Mouse (Mus musculus): ENCODE data around the gene H2-Ab1. TPM values are rescaled to one million over a fixed set of nuclear protein-coding genes. Genes with fewer than 3 reads are reported as not detected.
"Not testable (repeated sequence)": the region's sequence is repeated elsewhere in the genome, so short reads cannot be mapped to it uniquely, and the experiment has no call there.

The H2-Ab1 gene
- polyA plus RNA-seq, 1 experiment from 2014 or later, result 1.6 TPM

- Histone ChIP-seq H3K27ac (replicated peaks) (no peak overlapping the region), H3K9me3 (no peaks in the 10 kb centered on the region), H3K27me3 (no peaks in the 10 kb centered on the region), H3K4me2 (no peak overlapping the region), H3K36me3 (no peaks in the 10 kb centered on the region), H3K4me3 (no peak overlapping the region), H3K4me1 (replicated peaks) (no peaks in the 10 kb centered on the region), H3K9ac (no peak overlapping the region)
- 93% methylated on average over 4 of the region's 4 CpGs for WGBS
- no peak for ATAC-seq (ENCODE audit: low FRiP score, low read depth)
Measured at GRCm38 (mm10) chr17:34301670-34302190, 44.2 kb downstream of the H2-Ab1 start.

- H3K4me2 ChIP-seq, result no peak overlapping the region
- H3K4me3 ChIP-seq, result no peak overlapping the region
- 0 out of 2 replicates have a peak, but pooled peaks cover 3% of the 10 kb centered on the region for H3K27me3 ChIP-seq
- ATAC-seq (ENCODE audit: low FRiP score, low read depth), result no peak
- H3K36me3 ChIP-seq, result no peaks in the 10 kb centered on the region
- no peaks in the 10 kb centered on the region for H3K4me1 ChIP-seq (replicated peaks)
- no peak overlapping the region for H3K9ac ChIP-seq
- no peak overlapping the region for H3K27ac ChIP-seq (replicated peaks)
- H3K9me3 ChIP-seq, result no peaks in the 10 kb centered on the region
- 83% methylated on average over 2 of the region's 2 CpGs for WGBS
Measured at GRCm38 (mm10) chr17:34303789-34304188, 46.3 kb downstream of the H2-Ab1 start.

GRCm38 (mm10) chr17:34304751-34305150, 47.3 kb downstream of the H2-Ab1 start:
- 0 out of 2 replicates have a peak, but pooled peaks cover 3% of the 10 kb centered on the region for H3K27me3 ChIP-seq
- no peak overlapping the region for H3K9ac ChIP-seq
- no peaks in the 10 kb centered on the region for H3K9me3 ChIP-seq
- 0 out of 2 replicates have a peak, but pooled peaks cover 4% of the 10 kb centered on the region for H3K4me1 ChIP-seq (replicated peaks)
- no peak overlapping the region for H3K4me3 ChIP-seq
- no peak overlapping the region for H3K27ac ChIP-seq (replicated peaks)
- WGBS, result 27% methylated on average over 4 of the region's 4 CpGs
- ATAC-seq (ENCODE audit: low FRiP score, low read depth), result peak; percentile 49; the same call in 1 of the 2 replicates
- no peaks in the 10 kb centered on the region for H3K36me3 ChIP-seq
- H3K4me2 ChIP-seq, result no peak overlapping the region

GRCm38 (mm10) chr17:34305380-34306030, 48.0 kb downstream of the H2-Ab1 start, which contains the start of gene H2-Eb1:
Gene H2-Eb1, plus strand, starts transcription at chr17:34305867.
- Histone ChIP-seq H3K9ac (no peak within 1 kb of the TSS), H3K27ac (replicated peaks) (no peak within 1 kb of the TSS), H3K36me3 (no peaks in the 10 kb centered on the region), H3K4me3 (no peak within 1 kb of the TSS), H3K4me1 (replicated peaks) (peaks cover 7% of the 10 kb centered on the region; the same call in 1 of the 2 replicates), H3K27me3 (0 out of 2 replicates have a peak, but pooled peaks cover 3% of the 10 kb centered on the region), H3K4me2 (no peak within 1 kb of the TSS), H3K9me3 (no peaks in the 10 kb centered on the region)
- ATAC-seq (ENCODE audit: low FRiP score, low read depth), result peak; percentile 86

- no peak overlapping the region for H3K4me3 ChIP-seq
- 97% methylated on average over 2 of the region's 2 CpGs for WGBS
- H3K27me3 ChIP-seq, result 0 out of 2 replicates have a peak, but pooled peaks cover 3% of the 10 kb centered on the region
- H3K36me3 ChIP-seq, result no peaks in the 10 kb centered on the region
- H3K9ac ChIP-seq, result no peak overlapping the region
- H3K27ac ChIP-seq (replicated peaks), result no peak overlapping the region
- no peak for ATAC-seq (ENCODE audit: low FRiP score, low read depth)
- H3K9me3 ChIP-seq, result no peaks in the 10 kb centered on the region
- H3K4me2 ChIP-seq, result no peak overlapping the region
- peaks cover 7% of the 10 kb centered on the region; the same call in 1 of the 2 replicates for H3K4me1 ChIP-seq (replicated peaks)
Measured at GRCm38 (mm10) chr17:34306407-34306806, 48.9 kb downstream of the H2-Ab1 start.

- no peak overlapping the region for H3K4me2 ChIP-seq
- peaks cover 7% of the 10 kb centered on the region; the same call in 1 of the 2 replicates for H3K4me1 ChIP-seq (replicated peaks)
- no peaks in the 10 kb centered on the region for H3K36me3 ChIP-seq
- H3K27ac ChIP-seq (replicated peaks), result no peak overlapping the region
- ATAC-seq (ENCODE audit: low FRiP score, low read depth), result no peak
- 0 out of 2 replicates have a peak, but pooled peaks cover 3% of the 10 kb centered on the region for H3K27me3 ChIP-seq
- no peak overlapping the region for H3K9ac ChIP-seq
- no peaks in the 10 kb centered on the region for H3K9me3 ChIP-seq
- H3K4me3 ChIP-seq, result no peak overlapping the region
Measured at GRCm38 (mm10) chr17:34307216-34307615, 49.7 kb downstream of the H2-Ab1 start.

- no peaks in the 10 kb centered on the region for H3K9me3 ChIP-seq
- 88% methylated on average over 4 of the region's 4 CpGs for WGBS
- ATAC-seq (ENCODE audit: low FRiP score, low read depth), result no peak
Measured at GRCm38 (mm10) chr17:34308161-34308560, 50.7 kb downstream of the H2-Ab1 start.

GRCm38 (mm10) chr17:34309225-34309624, 51.7 kb downstream of the H2-Ab1 start:
- Histone ChIP-seq H3K4me2 (peak overlapping the region; percentile 73), H3K4me3 (peak overlapping the region; percentile 59)

More at GRCm38 (mm10) chr17:34308161-34308560, 50.7 kb downstream of the H2-Ab1 start:
- no peak overlapping the region for H3K4me3 ChIP-seq
- H3K4me1 ChIP-seq (replicated peaks), result peaks cover 7% of the 10 kb centered on the region; the same call in 1 of the 2 replicates
- no peak overlapping the region for H3K27ac ChIP-seq (replicated peaks)
- no peaks in the 10 kb centered on the region for H3K36me3 ChIP-seq
- 0 out of 2 replicates have a peak, but pooled peaks cover 3% of the 10 kb centered on the region for H3K27me3 ChIP-seq
- H3K9ac ChIP-seq, result no peak overlapping the region
- H3K4me2 ChIP-seq, result no peak overlapping the region

GRCm38 (mm10) chr17:34309683-34310385, 52.3 kb downstream of the H2-Ab1 start:
- H3K4me3 ChIP-seq, result peak overlapping the region; percentile 59
- H3K4me1 ChIP-seq (replicated peaks), result peaks cover 7% of the 10 kb centered on the region; the same call in 1 of the 2 replicates
- ATAC-seq (ENCODE audit: low FRiP score, low read depth), result peak; percentile 86
- WGBS, result 21% methylated on average over 38 of the region's 38 CpGs
- H3K27ac ChIP-seq (replicated peaks), result peak overlapping the region; percentile 78
- H3K27me3 ChIP-seq, result 0 out of 2 replicates have a peak, but pooled peaks cover 3% of the 10 kb centered on the region
- no peaks in the 10 kb centered on the region for H3K9me3 ChIP-seq
- H3K4me2 ChIP-seq, result peak overlapping the region; percentile 73
- peak overlapping the region; percentile 58 for H3K9ac ChIP-seq
- no peaks in the 10 kb centered on the region for H3K36me3 ChIP-seq

More at GRCm38 (mm10) chr17:34309225-34309624, 51.7 kb downstream of the H2-Ab1 start:
- 20% methylated on average over 10 of the region's 10 CpGs for WGBS
- no peak for ATAC-seq (ENCODE audit: low FRiP score, low read depth)
- no peaks in the 10 kb centered on the region for H3K9me3 ChIP-seq
- H3K9ac ChIP-seq, result peak overlapping the region; percentile 58
- peaks cover 7% of the 10 kb centered on the region; the same call in 1 of the 2 replicates for H3K4me1 ChIP-seq (replicated peaks)
- H3K27me3 ChIP-seq, result 0 out of 2 replicates have a peak, but pooled peaks cover 3% of the 10 kb centered on the region
- H3K27ac ChIP-seq (replicated peaks), result peak overlapping the region; percentile 78
- H3K36me3 ChIP-seq, result no peaks in the 10 kb centered on the region

GRCm38 (mm10) chr17:34310526-34310925, 53.0 kb downstream of the H2-Ab1 start:
- H3K4me2 ChIP-seq; H3K27me3 ChIP-seq; H3K36me3 ChIP-seq; H3K27ac ChIP-seq (replicated peaks); H3K9ac ChIP-seq; H3K9me3 ChIP-seq; ATAC-seq (ENCODE audit: low FRiP score, low read depth); H3K4me1 ChIP-seq (replicated peaks); H3K4me3 ChIP-seq: not testable (repeated sequence)
- WGBS, result 87% methylated on average over 3 of the region's 3 CpGs

- no peak for ATAC-seq (ENCODE audit: low FRiP score, low read depth)
Measured at GRCm38 (mm10) chr17:34312185-34312584, 54.7 kb downstream of the H2-Ab1 start.

More at GRCm38 (mm10) chr17:34312185-34312584, 54.7 kb downstream of the H2-Ab1 start:
- H3K27ac ChIP-seq (replicated peaks), result no peak overlapping the region
- H3K9me3 ChIP-seq, result no peaks in the 10 kb centered on the region
- no peaks in the 10 kb centered on the region for H3K36me3 ChIP-seq
- H3K4me1 ChIP-seq (replicated peaks), result peaks cover 7% of the 10 kb centered on the region; the same call in 1 of the 2 replicates
- H3K9ac ChIP-seq, result no peak overlapping the region
- no peak overlapping the region for H3K4me3 ChIP-seq
- H3K4me2 ChIP-seq, result no peak overlapping the region
- 79% methylated on average over 1 of the region's 1 CpGs for WGBS
- H3K27me3 ChIP-seq, result 0 out of 2 replicates have a peak, but pooled peaks cover 3% of the 10 kb centered on the region
